Mouse (Mus musculus) E14TG2a.4 (cell line): Measurements from ENCODE around the gene Nek10.

Source experiments
- CTCF ChIP-seq: conservative IDR thresholded peaks from 2 replicates; pipeline ENCODE4 v1.5.1; 2014; ENCODE audit warnings: low read length
- POU5F1 ChIP-seq: IDR thresholded peaks from 2 replicates; pipeline ENCODE4 v1.6.1; 2014; ENCODE audit warnings: low read length, borderline replicate concordance

GRCm38 (mm10) chr14:14895363-14895762, 92.1 kb downstream of the Nek10 start:
- TF ChIP-seq CTCF (no peak), POU5F1 (no peak)
